Mouse (Mus musculus): ENCODE measurements at regions not wholly inside any gene's neighbourhood (a gene's known extent, or its start where the extent isn't known, plus 50 kb on each side); places are given as distances from the start of the nearest gene placed in this dataset.
A peak's percentile ranks its signal among the peaks of the same experiment; 100 is the strongest.
"Not testable (repeated sequence)": the region's sequence is repeated elsewhere in the genome, so short reads cannot be mapped to it uniquely, and the experiment has no call there.

GRCm38 (mm10) chr11:16607900-16608422 is 99.7 kb upstream of the Sec61g start:
- not testable (repeated sequence) for H3K4me1 ChIP-seq (replicated peaks); H3K27ac ChIP-seq; H3K4me2 ChIP-seq; ATAC-seq (ENCODE audit: low FRiP score); H3K9me3 ChIP-seq; H3K36me3 ChIP-seq; H3K4me3 ChIP-seq; H3K9ac ChIP-seq; H3K27me3 ChIP-seq
- 69% methylated on average over 3 of the region's 3 CpGs for WGBS

- H3K27me3 ChIP-seq, result no peaks in the 10 kb centered on the region
- no peaks in the 10 kb centered on the region for H3K9me3 ChIP-seq
- H3K9ac ChIP-seq, result no peak overlapping the region
- no peak overlapping the region for H3K4me2 ChIP-seq
- 67% methylated on average over 2 of the region's 2 CpGs for WGBS
- H3K27ac ChIP-seq, result no peak overlapping the region
- ATAC-seq (ENCODE audit: low FRiP score), result no peak
- H3K4me1 ChIP-seq (replicated peaks), result no peaks in the 10 kb centered on the region
- no peaks in the 10 kb centered on the region for H3K36me3 ChIP-seq
- no peak overlapping the region for H3K4me3 ChIP-seq
These were observed 103.5 kb upstream of the Sec61g start for GRCm38 (mm10) chr11:16611741-16612140.

GRCm38 (mm10) chr11:16612524-16612923 is 104.2 kb upstream of the Sec61g start:
- no peak for ATAC-seq (ENCODE audit: low FRiP score)
- Histone ChIP-seq H3K9ac (no peak overlapping the region), H3K27me3 (no peaks in the 10 kb centered on the region), H3K27ac (no peak overlapping the region), H3K4me2 (no peak overlapping the region), H3K4me1 (replicated peaks) (no peaks in the 10 kb centered on the region), H3K36me3 (no peaks in the 10 kb centered on the region), H3K4me3 (no peak overlapping the region), H3K9me3 (no peaks in the 10 kb centered on the region)
- 77% methylated on average over 3 of the region's 3 CpGs for WGBS

GRCm38 (mm10) chr11:16619736-16620135 is 111.5 kb upstream of the Sec61g start:
- ATAC-seq (ENCODE audit: low FRiP score), result no peak
- no peak overlapping the region for H3K27ac ChIP-seq
- H3K27me3 ChIP-seq, result no peaks in the 10 kb centered on the region
- 93% methylated on average over 1 of the region's 1 CpGs for WGBS
- no peak overlapping the region for H3K4me2 ChIP-seq
- H3K9ac ChIP-seq, result no peak overlapping the region
- H3K4me1 ChIP-seq (replicated peaks), result no peaks in the 10 kb centered on the region
- no peaks in the 10 kb centered on the region for H3K9me3 ChIP-seq
- no peaks in the 10 kb centered on the region for H3K36me3 ChIP-seq
- H3K4me3 ChIP-seq, result no peak overlapping the region

GRCm38 (mm10) chr11:16623694-16624093 is 115.4 kb upstream of the Sec61g start:
- Histone ChIP-seq H3K36me3 (no peaks in the 10 kb centered on the region), H3K4me3 (no peak overlapping the region), H3K27ac (no peak overlapping the region), H3K4me1 (replicated peaks) (no peaks in the 10 kb centered on the region), H3K27me3 (no peaks in the 10 kb centered on the region), H3K4me2 (no peak overlapping the region), H3K9ac (no peak overlapping the region), H3K9me3 (no peaks in the 10 kb centered on the region)
- no peak for ATAC-seq (ENCODE audit: low FRiP score)
- 80% methylated on average over 2 of the region's 2 CpGs for WGBS

GRCm38 (mm10) chr11:16627294-16628085 is 119.2 kb upstream of the Sec61g start:
- Histone ChIP-seq H3K4me2 (no peak overlapping the region), H3K9me3 (no peaks in the 10 kb centered on the region), H3K36me3 (no peaks in the 10 kb centered on the region), H3K27ac (0 out of 2 replicates have a peak overlapping the region, but pooled peaks have one; percentile 18), H3K4me1 (replicated peaks) (no peaks in the 10 kb centered on the region), H3K27me3 (no peaks in the 10 kb centered on the region), H3K9ac (no peak overlapping the region), H3K4me3 (no peak overlapping the region)
- ATAC-seq (ENCODE audit: low FRiP score), result peak; percentile 97
- WGBS, result 63% methylated on average over 7 of the region's 7 CpGs

GRCm38 (mm10) chr11:16629410-16630129 is 121.3 kb upstream of the Sec61g start:
- WGBS, result 93% methylated on average over 1 of the region's 1 CpGs
- no peaks in the 10 kb centered on the region for H3K27me3 ChIP-seq

GRCm38 (mm10) chr11:16635796-16636195 is 116.2 kb upstream of the Egfr start:
- not testable (repeated sequence) for ATAC-seq (ENCODE audit: low FRiP score); H3K9me3 ChIP-seq; H3K27me3 ChIP-seq; H3K9ac ChIP-seq; H3K36me3 ChIP-seq; H3K4me2 ChIP-seq; H3K4me3 ChIP-seq; H3K27ac ChIP-seq; H3K4me1 ChIP-seq (replicated peaks)
- WGBS, result 94% methylated on average over 11 of the region's 11 CpGs

More at GRCm38 (mm10) chr11:16629410-16630129, 121.3 kb upstream of the Sec61g start:
- Histone ChIP-seq H3K9me3 (no peaks in the 10 kb centered on the region), H3K4me3 (no peak overlapping the region), H3K27ac (no peak overlapping the region), H3K4me1 (replicated peaks) (no peaks in the 10 kb centered on the region), H3K36me3 (no peaks in the 10 kb centered on the region), H3K9ac (no peak overlapping the region), H3K4me2 (no peak overlapping the region)
- no peak for ATAC-seq (ENCODE audit: low FRiP score)

- Histone ChIP-seq H3K9ac (no peak overlapping the region), H3K27ac (no peak overlapping the region), H3K4me3 (no peak overlapping the region), H3K4me2 (no peak overlapping the region), H3K36me3 (no peaks in the 10 kb centered on the region), H3K27me3 (no peaks in the 10 kb centered on the region), H3K9me3 (no peaks in the 10 kb centered on the region), H3K4me1 (replicated peaks) (no peaks in the 10 kb centered on the region)
- 92% methylated on average over 2 of the region's 2 CpGs for WGBS
- no peak for ATAC-seq (ENCODE audit: low FRiP score)
These were observed 114.3 kb upstream of the Egfr start for GRCm38 (mm10) chr11:16637679-16638078.

GRCm38 (mm10) chr11:16638349-16638748 is 113.7 kb upstream of the Egfr start:
- Histone ChIP-seq H3K4me1 (replicated peaks) (no peaks in the 10 kb centered on the region), H3K9ac (no peak overlapping the region), H3K36me3 (no peaks in the 10 kb centered on the region), H3K27ac (no peak overlapping the region), H3K4me2 (no peak overlapping the region), H3K27me3 (no peaks in the 10 kb centered on the region), H3K9me3 (no peaks in the 10 kb centered on the region), H3K4me3 (no peak overlapping the region)
- no peak for ATAC-seq (ENCODE audit: low FRiP score)
- WGBS, result 92% methylated on average over 4 of the region's 4 CpGs

- Histone ChIP-seq H3K4me3 (no peak overlapping the region), H3K4me2 (no peak overlapping the region), H3K9ac (no peak overlapping the region), H3K4me1 (replicated peaks) (no peaks in the 10 kb centered on the region), H3K36me3 (no peaks in the 10 kb centered on the region), H3K9me3 (no peaks in the 10 kb centered on the region), H3K27me3 (no peaks in the 10 kb centered on the region), H3K27ac (no peak overlapping the region)
- ATAC-seq (ENCODE audit: low FRiP score), result no peak
These were observed 102.4 kb upstream of the Egfr start for GRCm38 (mm10) chr11:16649599-16649998.

GRCm38 (mm10) chr11:16663806-16664205 is 88.2 kb upstream of the Egfr start:
- Histone ChIP-seq H3K27ac (no peak overlapping the region), H3K36me3 (no peaks in the 10 kb centered on the region), H3K27me3 (no peaks in the 10 kb centered on the region), H3K9ac (no peak overlapping the region), H3K4me1 (replicated peaks) (no peaks in the 10 kb centered on the region), H3K4me2 (no peak overlapping the region), H3K9me3 (no peaks in the 10 kb centered on the region), H3K4me3 (no peak overlapping the region)
- 88% methylated on average over 3 of the region's 3 CpGs for WGBS
- no peak for ATAC-seq (ENCODE audit: low FRiP score)

All from hindbrain, embryonic 13.5 days (tissue).